Mouse (Mus musculus): ENCODE results near the gene Trmt11.

DNA sequence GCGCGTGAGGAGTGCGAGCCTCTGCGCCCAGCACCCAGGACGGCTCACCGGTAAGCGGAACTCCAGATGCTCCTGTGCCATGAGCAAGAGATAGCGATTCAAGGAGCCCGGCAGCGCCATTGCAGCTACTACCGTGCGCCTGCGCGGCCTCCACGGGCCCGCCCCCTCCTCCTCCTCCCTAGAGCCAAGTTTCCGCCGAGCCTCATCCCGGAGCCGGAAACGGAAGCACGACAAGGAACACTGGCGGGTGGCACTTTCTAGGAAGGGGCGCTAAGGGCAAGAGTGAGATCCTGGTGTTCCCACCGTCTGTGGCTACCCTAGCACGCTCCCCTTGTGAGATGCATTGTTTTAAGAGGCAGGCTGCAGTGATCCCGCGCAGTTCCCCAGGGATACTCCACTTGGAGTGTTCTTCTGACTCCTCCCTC lies at the start of gene Trmt11:
- TF ChIP-seq POLR2A (IDR thresholded peaks at IDR 0.05; ENCODE audit: control insufficient read depth, extremely low read depth, insufficient read depth, low read length, poor library complexity): 0 out of 2 replicates have a peak, but pooled peaks have one; percentile 51
- no peak for TF ChIP-seq CTCF (IDR thresholded peaks at IDR 0.05; ENCODE audit: borderline replicate concordance, control insufficient read depth, extremely low read depth, insufficient read depth, low read length, poor library complexity)

Measured in thymus, adult 2 months (tissue).